20 mouse cellular contexts compared by ENCODE assay signal in the genomic region with DNA sequence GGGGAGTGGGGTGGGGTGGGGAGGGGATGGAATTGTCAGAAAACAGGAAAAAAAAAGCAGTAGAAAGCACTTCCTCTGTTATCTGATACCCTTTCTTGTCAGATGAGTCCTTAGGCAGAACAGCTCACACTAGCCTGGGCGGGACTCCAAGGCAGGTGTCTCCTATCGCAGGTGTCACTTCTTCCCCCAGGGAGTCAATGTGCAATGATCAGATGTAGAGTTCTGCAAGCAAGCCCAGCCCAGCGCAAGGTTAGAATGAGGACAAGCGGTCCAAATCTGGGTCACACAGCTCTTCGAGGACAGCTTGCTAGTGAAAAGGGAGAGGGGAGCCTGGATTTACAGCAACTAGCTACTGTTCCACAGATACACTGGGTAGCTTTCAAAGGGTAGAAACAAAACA. TPM values are rescaled to one million over a fixed set of nuclear protein-coding genes. Genes with fewer than 3 reads are reported as not detected.
DNase-seq lines count a peak whose midpoint lies in the region; ATAC-seq and TF ChIP-seq lines count a peak whose summit lies in the region.
"Had no signal": no experiment of that assay in that cellular context is flagged by ENCODE, and none has a peak within 500 bp of the region (broad histone marks: within the 10 kb centered on the region; RNA-seq: fewer than 3 reads in every experiment).

No protein-coding gene starts in this region.

- no peak overlapping the region for H3K4me3 ChIP-seq in liver, embryonic 11.5 days (ENCODE audit: low read depth, low read length)
- no peak overlapping the region for H3K4me3 ChIP-seq in liver, embryonic 12.5 days
- H3K4me3 ChIP-seq in liver, postnatal 0 days (ENCODE audit: low read depth, low read length): no peak overlapping the region
- H3K4me3 ChIP-seq: embryonic facial prominence, embryonic 15.5 days; forebrain, embryonic 12.5 days; hindbrain, embryonic 15.5 days; left cerebral cortex, adult 2 months; limb, embryonic 12.5 days; neural tube, embryonic 13.5 days; stomach, embryonic 15.5 days had no signal

- H3K4me1 ChIP-seq in liver, embryonic 11.5 days (replicated peaks; ENCODE audit: control insufficient read depth, insufficient read depth, low read length): no peaks in the 10 kb centered on the region
- H3K4me1 ChIP-seq in liver, embryonic 12.5 days: peaks cover 24% of the 10 kb centered on the region
- H3K4me1 ChIP-seq in liver, postnatal 0 days (ENCODE audit: insufficient read depth): 0 out of 2 replicates have a peak, but pooled peaks cover 2% of the 10 kb centered on the region
- H3K4me1 ChIP-seq: embryonic facial prominence, embryonic 15.5 days; forebrain, embryonic 12.5 days; hindbrain, embryonic 15.5 days; limb, embryonic 12.5 days; neural tube, embryonic 13.5 days; stomach, embryonic 15.5 days had no signal

- H3K27me3 ChIP-seq in liver, embryonic 11.5 days (replicated peaks; ENCODE audit: control insufficient read depth, insufficient read depth, low read length): no peaks in the 10 kb centered on the region
- H3K27me3 ChIP-seq in liver, embryonic 12.5 days (replicated peaks): peaks cover 5% of the 10 kb centered on the region; the same call in 1 of the 2 replicates
- H3K27me3 ChIP-seq in liver, postnatal 0 days (ENCODE audit: insufficient read depth, low read length): no peaks in the 10 kb centered on the region
- H3K27me3 ChIP-seq: CH12.LX; embryonic facial prominence, embryonic 15.5 days; forebrain, embryonic 12.5 days; hindbrain, embryonic 15.5 days; limb, embryonic 12.5 days; neural tube, embryonic 13.5 days; stomach, embryonic 15.5 days had no signal

- TF ChIP-seq CTCF in liver, postnatal 0 days (IDR thresholded peaks at IDR 0.05; ENCODE audit: low read depth): no peak

- peak; percentile 86 for ATAC-seq in cerebellum, adult (ENCODE audit: insufficient number of reproducible peaks, low FRiP score, low TSS enrichment)
- no peak for ATAC-seq in liver, embryonic 11.5 days (replicated peaks; ENCODE audit: low FRiP score)
- ATAC-seq in liver, embryonic 12.5 days: no peak
- ATAC-seq in megakaryocyte-erythroid progenitor cell, adult 5-6 weeks (replicated peaks; ENCODE audit: low FRiP score, low TSS enrichment, poor library complexity, severe bottlenecking): no peak
- no peak for ATAC-seq in liver, postnatal 0 days
- ATAC-seq: activated CD4-positive, CD25-positive, alpha-beta regulatory T cell, adult 4 months had no signal

- H3K36me3 ChIP-seq in liver, embryonic 11.5 days (ENCODE audit: control insufficient read depth, insufficient read depth, low read length): no peaks in the 10 kb centered on the region
- no peaks in the 10 kb centered on the region for H3K36me3 ChIP-seq in liver, embryonic 12.5 days
- no peaks in the 10 kb centered on the region for H3K36me3 ChIP-seq in liver, postnatal 0 days (replicated peaks; ENCODE audit: insufficient read depth, low read length)
- H3K36me3 ChIP-seq: embryonic facial prominence, embryonic 15.5 days; forebrain, embryonic 12.5 days; hindbrain, embryonic 15.5 days; limb, embryonic 12.5 days; neural tube, embryonic 13.5 days; stomach, embryonic 15.5 days had no signal

- no peak for DNase-seq in cerebellum, postnatal 4 days (ENCODE audit: low spot score in 2 of 2)
- peak; percentile 11 for DNase-seq in liver, embryonic 11.5 days (ENCODE audit: low spot score)
- peak; percentile 13 to 24 for DNase-seq in cerebellum, postnatal 14 days
- DNase-seq in thymus, postnatal 14 days: peak; percentile 37
- DNase-seq in liver, postnatal 0 days: no peak
- DNase-seq: heart, postnatal 10 days; kidney, adult 2 months; lung, embryonic 14.5 days had no signal

- no peaks in the 10 kb centered on the region for H3K9me3 ChIP-seq in liver, embryonic 11.5 days (ENCODE audit: control insufficient read depth, low read length)
- H3K9me3 ChIP-seq in liver, embryonic 12.5 days (replicated peaks): no peaks in the 10 kb centered on the region
- H3K9me3 ChIP-seq in liver, postnatal 0 days (ENCODE audit: low read length): no peaks in the 10 kb centered on the region
- H3K9me3 ChIP-seq: embryonic facial prominence, embryonic 15.5 days; forebrain, embryonic 12.5 days; hindbrain, embryonic 15.5 days; limb, embryonic 12.5 days; neural tube, embryonic 13.5 days; stomach, embryonic 15.5 days had no signal

- H3K9ac ChIP-seq in liver, embryonic 11.5 days (ENCODE audit: low read depth, low read length): no peak overlapping the region
- H3K9ac ChIP-seq in liver, embryonic 12.5 days: no peak overlapping the region
- H3K9ac ChIP-seq in liver, postnatal 0 days (replicated peaks): no peak overlapping the region
- H3K9ac ChIP-seq: embryonic facial prominence, embryonic 15.5 days; forebrain, embryonic 12.5 days; hindbrain, embryonic 15.5 days; limb, embryonic 12.5 days; lung, embryonic 14.5 days; neural tube, embryonic 13.5 days; stomach, embryonic 15.5 days had no signal

- TF ChIP-seq EP300 in liver, postnatal 0 days (IDR thresholded peaks at IDR 0.05; ENCODE audit: low read depth): no peak

- no peak overlapping the region for H3K4me2 ChIP-seq in liver, embryonic 11.5 days
- no peak overlapping the region for H3K4me2 ChIP-seq in liver, embryonic 12.5 days
- no peak overlapping the region for H3K4me2 ChIP-seq in liver, postnatal 0 days (ENCODE audit: low read depth, low read length)
- H3K4me2 ChIP-seq: embryonic facial prominence, embryonic 15.5 days; forebrain, embryonic 12.5 days; hindbrain, embryonic 15.5 days; limb, embryonic 12.5 days; lung, embryonic 14.5 days; neural tube, embryonic 13.5 days; stomach, embryonic 15.5 days had no signal

- no peak overlapping the region for H3K27ac ChIP-seq in liver, embryonic 11.5 days (ENCODE audit: low read depth, low read length)
- H3K27ac ChIP-seq in liver, embryonic 12.5 days: no peak overlapping the region
- no peak overlapping the region for H3K27ac ChIP-seq in liver, postnatal 0 days (ENCODE audit: low read depth)
- H3K27ac ChIP-seq: embryonic facial prominence, embryonic 15.5 days; forebrain, embryonic 12.5 days; hindbrain, embryonic 15.5 days; left cerebral cortex, adult 2 months; limb, embryonic 12.5 days; neural tube, embryonic 13.5 days; stomach, embryonic 15.5 days had no signal

- WGBS in liver, embryonic 11.5 days: 66% methylated on average over 5 of the region's 5 CpGs
- 67% methylated on average over 5 of the region's 5 CpGs for WGBS in liver, embryonic 12.5 days (ENCODE audit: insufficient replicate concordance)
- 71% methylated on average over 5 of the region's 5 CpGs for WGBS in liver, postnatal 0 days (ENCODE audit: insufficient replicate concordance)

RNA-seq across cellular contexts. Expression of a gene that starts 26.0 kb away (rescaled TPM):
- 42.2 and 44.2 TPM in 2 replicates for polyA plus RNA-seq in liver, embryonic 11.5 days (2014; fragmentation: Nextera tagmentation; extraction: Ambion mirVana)
- polyA plus RNA-seq in liver, embryonic 12.5 days (2016; fragmentation: Nextera tagmentation; extraction: Ambion mirVana): 61.8 and 62.3 TPM in 2 replicates
- total RNA-seq in megakaryocyte-erythroid progenitor cell, adult 5-6 weeks (2014; fragmentation: Nextera tagmentation): 54.3 and 72.8 TPM in 2 replicates
- 52.8 and 54.1 TPM in 2 replicates for total RNA-seq in megakaryocyte-erythroid progenitor cell, adult 5-6 weeks (2017)
- 25.5 and 28.2 TPM in 2 replicates for polyA plus RNA-seq in liver, postnatal 0 days (2015; fragmentation: Nextera tagmentation; extraction: Ambion mirVana)

Comparison
In these comparisons a context has a peak if more than half of its experiments do, and no peak if none do; other contexts are left out.
1. DNase-seq: peak in liver, embryonic 11.5 days (single experiment), cerebellum, postnatal 14 days (2 of 2) and thymus, postnatal 14 days (single experiment); none in cerebellum, postnatal 4 days (0 of 2) and liver, postnatal 0 days (single experiment).